Mouse (Mus musculus): ENCODE data around the gene Fam136a. TPM values are rescaled to one million over a fixed set of nuclear protein-coding genes. Genes with fewer than 3 reads are reported as not detected.
"Not testable (repeated sequence)": the region's sequence is repeated elsewhere in the genome, so short reads cannot be mapped to it uniquely, and the experiment has no call there.

The Fam136a gene
- polyA plus RNA-seq, 1 experiment from 2014 or later, result 65.2 TPM

DNA sequence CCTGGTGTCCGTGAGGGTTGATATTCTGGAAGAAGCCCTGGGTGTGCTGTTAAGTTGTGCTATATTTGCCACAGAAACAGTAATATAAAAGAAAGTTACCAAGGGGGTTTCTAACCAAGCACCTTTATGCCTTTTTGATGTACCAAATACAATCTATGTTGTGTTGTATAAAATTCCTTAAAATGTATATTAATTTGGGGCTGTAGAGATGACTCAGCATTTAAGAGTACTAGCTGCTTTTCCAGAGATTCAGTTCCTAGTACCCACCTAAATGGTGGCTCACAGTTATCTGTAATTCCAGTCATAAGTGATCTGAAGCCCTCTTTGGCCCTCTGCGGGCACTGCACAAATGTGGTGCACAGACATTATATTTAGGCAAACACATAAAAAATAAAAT lies 1.4 kb downstream of the Fam136a start:
- Histone ChIP-seq H3K27me3 (no peaks in the 10 kb centered on the region), H3K36me3 (replicated peaks) (peaks cover 12% of the 10 kb centered on the region; the same call in 1 of the 2 replicates), H3K4me3 (replicated peaks) (peak overlapping the region; percentile 75), H3K9ac (0 out of 2 replicates have a peak overlapping the region, but pooled peaks have one; percentile 67), H3K9me3 (replicated peaks) (no peaks in the 10 kb centered on the region), H3K4me1 (replicated peaks) (peaks cover 35% of the 10 kb centered on the region), H3K4me2 (peak overlapping the region; percentile 89), H3K27ac (replicated peaks) (peak overlapping the region; percentile 76; the same call in 1 of the 2 replicates)
- ATAC-seq (ENCODE audit: insufficient read depth), result no peak
- WGBS (ENCODE audit: insufficient replicate concordance), result 45% methylated on average over 2 of the region's 2 CpGs

DNA sequence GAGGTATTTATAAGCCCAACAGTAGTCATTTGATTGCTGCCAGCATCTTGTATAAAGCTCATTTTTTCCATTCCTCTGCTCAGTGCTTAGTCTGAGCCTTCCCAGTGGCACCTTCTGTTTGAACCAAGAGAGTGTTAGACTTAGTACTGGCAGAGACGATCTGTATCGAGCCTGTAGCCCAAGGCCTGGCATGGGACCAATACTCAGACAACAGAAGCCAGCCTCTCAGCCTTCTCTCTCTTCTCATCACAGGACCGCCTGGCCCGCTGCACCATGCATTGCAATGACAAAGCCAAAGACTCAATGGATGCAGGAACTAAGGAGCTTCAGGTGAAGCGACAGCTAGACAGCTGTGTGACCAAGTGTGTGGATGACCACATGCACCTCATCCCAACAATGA lies 3.0 kb downstream of the Fam136a start:
- Histone ChIP-seq H3K9me3 (replicated peaks) (no peaks in the 10 kb centered on the region), H3K27ac (replicated peaks) (no peak overlapping the region), H3K36me3 (replicated peaks) (peaks cover 18% of the 10 kb centered on the region; the same call in 1 of the 2 replicates), H3K4me1 (replicated peaks) (peaks cover 51% of the 10 kb centered on the region), H3K27me3 (no peaks in the 10 kb centered on the region), H3K4me3 (replicated peaks) (no peak overlapping the region), H3K4me2 (no peak overlapping the region), H3K9ac (no peak overlapping the region)
- no peak for ATAC-seq (ENCODE audit: insufficient read depth)
- 76% methylated on average over 5 of the region's 5 CpGs for WGBS (ENCODE audit: insufficient replicate concordance)

DNA sequence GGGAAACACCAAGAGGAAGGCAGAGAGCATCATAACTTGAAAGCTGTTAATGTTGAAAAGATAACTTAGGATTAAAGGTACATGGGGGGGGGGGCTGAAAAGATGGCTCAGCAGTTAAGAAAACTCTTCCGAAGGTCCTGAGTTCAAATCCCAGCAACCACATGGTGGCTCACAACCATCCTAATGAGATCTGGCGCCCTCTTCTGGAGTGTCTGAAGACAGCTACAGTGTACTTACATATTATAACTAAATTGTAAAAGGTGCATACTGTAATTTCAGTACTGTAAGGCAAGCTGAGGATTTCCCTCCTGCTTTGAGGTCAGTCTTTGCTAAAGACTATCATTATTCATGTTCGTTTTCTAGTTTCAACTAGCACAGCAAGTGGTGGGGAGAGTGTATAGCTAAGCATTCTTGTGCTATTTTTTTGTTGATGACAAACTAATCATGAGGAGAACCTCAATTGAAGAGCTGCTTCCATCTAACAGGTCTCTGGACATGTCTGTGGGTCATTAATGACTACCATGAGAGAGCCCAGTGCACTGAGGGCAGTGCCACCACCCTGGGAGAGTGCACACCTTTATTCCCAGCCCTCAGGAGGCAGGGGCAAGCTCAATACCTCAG lies 4.8 kb downstream of the Fam136a start:
- 0 out of 2 replicates have a peak overlapping the region, but pooled peaks have one; percentile 76 for H3K9ac ChIP-seq
- no peaks in the 10 kb centered on the region for H3K9me3 ChIP-seq (replicated peaks)
- 47% methylated on average over 3 of the region's 3 CpGs for WGBS (ENCODE audit: insufficient replicate concordance)

DNA sequence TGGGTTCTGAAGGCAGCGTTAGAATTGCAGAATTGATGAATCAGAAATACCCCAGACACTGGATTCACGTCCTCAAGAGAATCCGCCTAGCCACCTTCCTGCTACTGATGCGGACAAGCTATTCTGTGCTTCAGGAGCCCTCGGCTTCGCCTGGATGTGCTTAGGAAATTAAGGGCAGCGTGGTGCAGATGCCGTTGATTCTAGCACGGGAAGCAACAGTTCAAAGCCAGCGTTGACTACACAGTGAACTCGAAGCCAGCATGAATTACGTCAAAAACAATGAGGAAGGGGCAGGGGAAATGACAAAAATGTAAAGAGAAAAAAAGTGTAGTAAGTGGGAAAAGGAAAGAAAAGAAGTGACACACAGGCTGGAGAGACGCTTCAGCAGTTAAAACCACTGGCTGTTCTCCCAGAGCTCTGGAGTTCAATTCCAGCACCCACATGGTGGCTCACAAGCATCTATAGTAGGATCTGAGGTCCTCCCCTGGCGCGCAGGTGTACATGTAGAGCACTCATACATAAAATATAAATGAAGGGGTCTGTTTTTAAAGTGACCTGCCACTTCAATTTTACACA lies 5.4 kb downstream of the Fam136a start, which contains the start of gene Snrpg:
TSS of gene Snrpg (plus strand) at position 541 of the 576 bp plus-strand sequence.
- ATAC-seq (ENCODE audit: insufficient read depth), result peak; percentile 20
- H3K4me1 ChIP-seq (replicated peaks), result peaks cover 48% of the 10 kb centered on the region
- peak within 1 kb of the TSS; percentile 83 for H3K27ac ChIP-seq (replicated peaks)
- H3K9me3 ChIP-seq (replicated peaks), result no peaks in the 10 kb centered on the region
- peak within 1 kb of the TSS; percentile 74 for H3K4me2 ChIP-seq
- WGBS (ENCODE audit: insufficient replicate concordance), result 13% methylated on average over 15 of the region's 15 CpGs
- H3K9ac ChIP-seq, result peak within 1 kb of the TSS; percentile 76
- H3K27me3 ChIP-seq, result no peaks in the 10 kb centered on the region
- H3K4me3 ChIP-seq (replicated peaks), result peak within 1 kb of the TSS; percentile 81
- H3K36me3 ChIP-seq (replicated peaks), result peaks cover 31% of the 10 kb centered on the region

More for the DNA sequence above, 4.8 kb downstream of the Fam136a start:
- peaks cover 50% of the 10 kb centered on the region for H3K4me1 ChIP-seq (replicated peaks)
- H3K4me3 ChIP-seq (replicated peaks), result peak overlapping the region; percentile 81
- peak overlapping the region; percentile 83 for H3K27ac ChIP-seq (replicated peaks)
- no peaks in the 10 kb centered on the region for H3K27me3 ChIP-seq
- no peak for ATAC-seq (ENCODE audit: insufficient read depth)
- H3K4me2 ChIP-seq, result peak overlapping the region; percentile 74
- H3K36me3 ChIP-seq (replicated peaks), result peaks cover 27% of the 10 kb centered on the region

DNA sequence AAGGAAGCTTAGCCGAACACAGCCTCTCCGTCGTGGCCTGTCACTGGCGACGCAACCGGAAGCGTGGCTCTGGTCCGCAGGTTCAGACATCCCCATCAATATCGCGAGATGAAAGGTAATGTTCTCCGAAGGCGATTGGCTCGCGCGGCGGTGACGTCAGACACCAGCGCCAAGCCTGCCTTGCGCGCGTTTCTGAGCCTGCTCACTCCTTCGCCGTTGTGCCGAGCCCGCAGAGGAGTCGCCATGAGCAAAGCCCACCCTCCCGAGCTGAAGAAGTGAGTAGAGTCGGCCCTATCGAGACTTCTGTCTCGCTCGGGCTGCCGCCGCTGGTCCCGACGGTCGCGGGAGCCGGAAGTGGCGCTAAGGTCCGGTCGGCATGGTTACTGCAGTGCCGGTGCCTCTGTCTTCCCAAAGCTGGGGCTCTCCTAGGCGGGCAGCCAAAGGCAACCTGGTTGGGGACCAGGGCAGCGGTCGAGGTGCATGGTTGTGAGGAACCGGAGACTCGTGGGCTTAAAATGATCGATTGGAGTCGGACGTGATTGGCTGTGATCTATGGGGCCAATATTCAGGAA lies 6.0 kb downstream of the Fam136a start:
- Histone ChIP-seq H3K9me3 (replicated peaks) (no peaks in the 10 kb centered on the region), H3K36me3 (replicated peaks) (peaks cover 37% of the 10 kb centered on the region), H3K27me3 (no peaks in the 10 kb centered on the region), H3K4me2 (peak overlapping the region; percentile 74), H3K27ac (replicated peaks) (peak overlapping the region; percentile 83), H3K4me3 (replicated peaks) (peak overlapping the region; percentile 81), H3K4me1 (replicated peaks) (peaks cover 42% of the 10 kb centered on the region), H3K9ac (peak overlapping the region; percentile 76)
- peak; percentile 93 for ATAC-seq (ENCODE audit: insufficient read depth)
- under 1% methylated on average over 50 of the region's 50 CpGs for WGBS (ENCODE audit: insufficient replicate concordance)

DNA sequence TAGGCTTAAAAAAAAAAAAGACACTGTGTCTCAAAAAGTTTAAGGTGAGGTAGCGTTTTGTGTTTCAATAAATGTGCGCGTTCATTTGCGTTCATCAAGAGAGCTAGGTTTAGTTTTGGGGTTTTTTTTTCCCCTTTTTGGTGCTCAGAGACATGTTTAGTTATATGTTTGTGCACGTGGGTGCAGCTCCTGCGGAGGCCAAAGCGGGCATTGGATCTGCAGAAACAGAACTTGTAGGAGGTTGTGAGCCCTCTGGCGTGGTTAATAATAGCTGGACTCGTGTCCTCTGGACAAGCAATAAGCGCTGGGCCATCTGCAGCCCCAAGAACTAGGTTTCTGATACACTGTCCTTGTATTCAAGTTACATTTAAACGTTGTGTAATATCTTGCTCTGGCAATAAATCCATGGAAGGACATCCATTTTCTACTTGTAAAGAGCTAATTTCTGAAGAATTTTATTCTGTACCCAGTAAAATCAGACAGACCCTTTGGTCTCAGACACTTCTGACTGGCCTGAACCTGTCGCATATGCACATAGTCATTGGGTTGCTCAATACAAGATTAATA lies 6.6 kb downstream of the Fam136a start:
- 2% methylated on average over 12 of the region's 12 CpGs for WGBS (ENCODE audit: insufficient replicate concordance)
- Histone ChIP-seq H3K36me3 (replicated peaks) (peaks cover 43% of the 10 kb centered on the region), H3K27me3 (no peaks in the 10 kb centered on the region), H3K9me3 (replicated peaks) (no peaks in the 10 kb centered on the region), H3K4me1 (replicated peaks) (peaks cover 36% of the 10 kb centered on the region), H3K9ac (peak overlapping the region; percentile 76), H3K4me2 (peak overlapping the region; percentile 74), H3K27ac (replicated peaks) (peak overlapping the region; percentile 83; the same call in 1 of the 2 replicates), H3K4me3 (replicated peaks) (peak overlapping the region; percentile 81)
- no peak for ATAC-seq (ENCODE audit: insufficient read depth)

DNA sequence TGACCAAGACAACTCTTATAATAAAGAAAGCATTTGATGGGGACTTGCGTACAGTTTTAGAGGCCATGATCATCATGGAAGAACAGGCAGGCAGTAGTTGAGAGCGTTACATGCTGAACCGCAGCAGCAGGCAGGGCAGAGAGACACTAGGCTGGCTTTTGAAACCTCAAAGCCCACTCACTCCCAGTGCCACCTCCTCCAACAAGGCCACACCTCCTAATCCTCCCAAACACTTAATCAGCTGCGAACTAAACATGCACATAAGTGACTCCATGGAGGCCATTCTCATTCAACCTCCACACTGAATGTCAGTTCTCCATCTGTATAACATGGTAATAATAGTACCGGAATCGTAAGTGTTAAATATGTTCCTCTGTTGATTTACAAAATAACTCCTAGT lies 8.1 kb downstream of the Fam136a start:
- 86% methylated on average over 6 of the region's 6 CpGs for WGBS (ENCODE audit: insufficient replicate concordance)
- Histone ChIP-seq H3K9ac (no peak overlapping the region), H3K27me3 (no peaks in the 10 kb centered on the region), H3K36me3 (replicated peaks) (peaks cover 52% of the 10 kb centered on the region), H3K9me3 (replicated peaks) (no peaks in the 10 kb centered on the region), H3K27ac (replicated peaks) (no peak overlapping the region), H3K4me2 (no peak overlapping the region), H3K4me1 (replicated peaks) (peaks cover 28% of the 10 kb centered on the region), H3K4me3 (replicated peaks) (no peak overlapping the region)
- ATAC-seq (ENCODE audit: insufficient read depth), result no peak

DNA sequence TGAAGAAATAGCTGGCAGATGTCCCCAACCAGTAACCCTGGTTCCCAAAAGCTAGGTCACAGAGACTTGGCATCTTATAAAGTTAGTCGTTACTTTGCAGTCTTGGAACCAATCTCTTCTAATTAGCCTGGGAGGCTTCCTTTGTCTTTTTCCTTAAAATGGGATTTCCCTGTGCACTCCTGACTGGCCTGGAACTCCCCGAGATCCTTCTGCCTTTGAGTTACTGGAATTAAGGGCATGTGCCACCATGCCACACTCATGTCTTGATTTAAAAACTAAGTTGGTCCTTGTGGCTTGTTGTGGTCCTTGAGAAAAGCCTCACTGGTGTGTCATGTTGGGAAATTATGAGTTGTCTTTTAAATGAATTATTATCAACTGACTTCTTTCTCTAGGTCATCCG lies 12.9 kb downstream of the Fam136a start:
- ATAC-seq (ENCODE audit: insufficient read depth), result no peak
- no peak overlapping the region for H3K4me3 ChIP-seq (replicated peaks)
- H3K27ac ChIP-seq (replicated peaks), result no peak overlapping the region
- H3K36me3 ChIP-seq (replicated peaks), result peaks cover 57% of the 10 kb centered on the region
- peaks cover 3% of the 10 kb centered on the region for H3K4me1 ChIP-seq (replicated peaks)
- H3K9me3 ChIP-seq (replicated peaks), result no peaks in the 10 kb centered on the region
- no peaks in the 10 kb centered on the region for H3K27me3 ChIP-seq
- H3K9ac ChIP-seq, result no peak overlapping the region
- no peak overlapping the region for H3K4me2 ChIP-seq
- WGBS (ENCODE audit: insufficient replicate concordance), result 71% methylated on average over 3 of the region's 3 CpGs

DNA sequence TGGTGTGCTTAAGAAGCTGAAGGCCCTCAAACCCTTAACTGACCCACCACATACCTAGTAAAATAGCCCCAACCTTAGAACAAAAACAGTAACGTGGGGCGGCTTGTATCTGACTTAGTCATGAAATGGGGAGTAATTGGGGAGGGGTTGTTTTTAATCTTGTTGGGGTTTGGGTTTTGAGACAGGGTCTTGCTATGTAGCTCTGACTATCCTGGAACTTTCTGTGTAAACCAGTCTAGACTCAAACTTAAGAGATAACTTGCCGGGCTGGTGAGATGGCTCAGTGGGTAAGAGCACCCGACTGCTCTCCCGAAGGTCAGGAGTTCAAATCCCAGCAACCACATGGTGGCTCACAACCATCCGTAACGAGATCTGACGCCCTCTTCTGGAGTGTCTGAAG lies 14.7 kb downstream of the Fam136a start:
- WGBS (ENCODE audit: insufficient replicate concordance), result 56% methylated on average over 8 of the region's 8 CpGs
- Histone ChIP-seq H3K36me3 (replicated peaks) (peaks cover 47% of the 10 kb centered on the region), H3K4me1 (replicated peaks) (peaks cover 15% of the 10 kb centered on the region)
- H3K27ac ChIP-seq (replicated peaks); H3K27me3 ChIP-seq; H3K4me3 ChIP-seq (replicated peaks); H3K4me2 ChIP-seq; H3K9me3 ChIP-seq (replicated peaks); ATAC-seq (ENCODE audit: insufficient read depth); H3K9ac ChIP-seq: not testable (repeated sequence)

DNA sequence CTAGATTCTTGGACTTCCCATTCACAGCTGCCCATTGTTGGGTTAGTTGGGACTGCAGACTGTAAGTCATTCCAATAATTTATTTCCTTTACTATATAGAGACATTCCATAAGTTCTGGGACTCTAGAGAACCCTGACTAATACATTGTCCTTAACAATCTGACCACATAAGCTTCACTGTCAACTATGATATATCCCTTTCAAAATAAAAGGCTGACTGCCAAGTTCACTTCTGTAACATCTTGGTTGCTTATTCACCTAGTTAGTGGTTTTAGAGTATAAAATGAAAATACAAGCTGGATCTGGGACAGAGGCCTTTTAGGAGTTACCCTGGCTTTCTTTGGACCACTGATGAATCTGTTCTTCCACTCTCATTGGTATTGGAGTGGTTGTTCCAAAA lies 17.1 kb downstream of the Fam136a start:
- H3K4me3 ChIP-seq (replicated peaks), result no peak overlapping the region
- no peak overlapping the region for H3K4me2 ChIP-seq
- peaks cover 15% of the 10 kb centered on the region for H3K4me1 ChIP-seq (replicated peaks)
- no peaks in the 10 kb centered on the region for H3K27me3 ChIP-seq
- no peak for ATAC-seq (ENCODE audit: insufficient read depth)
- H3K9ac ChIP-seq, result no peak overlapping the region
- H3K9me3 ChIP-seq (replicated peaks), result no peaks in the 10 kb centered on the region
- no peak overlapping the region for H3K27ac ChIP-seq (replicated peaks)
- peaks cover 32% of the 10 kb centered on the region for H3K36me3 ChIP-seq (replicated peaks)

DNA sequence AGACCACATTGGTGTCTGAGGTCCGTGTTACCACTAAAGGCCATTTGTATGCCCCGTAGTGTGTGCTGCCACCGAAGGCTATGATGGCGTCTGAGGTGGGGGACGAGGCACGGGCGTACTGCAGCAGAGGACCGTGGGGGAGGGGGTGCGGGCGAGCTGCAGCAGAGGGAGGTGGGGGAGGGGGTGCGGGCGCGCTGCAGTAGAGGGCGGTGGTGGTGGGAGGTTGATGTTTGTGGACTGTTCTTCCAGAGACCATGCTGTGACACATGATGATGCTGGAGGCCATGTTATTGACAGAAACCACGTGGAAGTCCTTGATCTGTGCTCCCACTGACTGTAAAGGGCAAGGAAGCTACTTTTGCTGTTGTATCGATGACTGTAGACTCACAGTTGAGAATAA lies 17.9 kb downstream of the Fam136a start:
- no peak overlapping the region for H3K4me2 ChIP-seq
- H3K36me3 ChIP-seq (replicated peaks), result peaks cover 32% of the 10 kb centered on the region
- H3K4me1 ChIP-seq (replicated peaks), result peaks cover 15% of the 10 kb centered on the region
- no peaks in the 10 kb centered on the region for H3K27me3 ChIP-seq
- H3K27ac ChIP-seq (replicated peaks), result no peak overlapping the region
- H3K4me3 ChIP-seq (replicated peaks), result no peak overlapping the region
- ATAC-seq (ENCODE audit: insufficient read depth), result no peak
- no peak overlapping the region for H3K9ac ChIP-seq
- 45% methylated on average over 16 of the region's 16 CpGs for WGBS (ENCODE audit: insufficient replicate concordance)
- H3K9me3 ChIP-seq (replicated peaks), result no peaks in the 10 kb centered on the region
